Mouse (Mus musculus): Measurements from ENCODE around the gene Akt1.
A peak's percentile ranks its signal among the peaks of the same experiment; 100 is the strongest.

Akt1 gene

GRCm38 (mm10) chr12:112663303-112663702 is 11.4 kb downstream of the Akt1 start:
- DNase-seq (ENCODE audit: low spot score in 2 of 2) = no peak

DNA sequence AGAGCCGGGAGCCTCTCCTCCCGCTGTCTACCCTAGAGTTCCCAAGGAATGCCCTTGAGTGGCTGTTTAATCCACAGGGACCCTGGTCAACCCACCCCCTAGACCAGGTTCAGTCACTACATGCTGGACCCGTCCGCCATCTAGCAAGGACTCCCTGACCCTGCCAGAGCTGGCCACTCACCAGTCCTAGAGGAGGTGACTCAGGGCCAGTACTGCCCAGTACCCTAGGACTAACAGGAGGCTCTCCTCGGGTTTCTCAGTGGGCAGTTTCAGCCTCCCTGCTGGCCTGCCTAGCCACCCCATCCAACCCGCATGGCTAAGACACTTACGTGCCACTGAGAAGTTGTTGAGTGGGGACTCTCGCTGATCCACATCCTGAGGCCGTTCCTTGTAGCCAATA is 12.8 kb downstream of the Akt1 start:
- no peak for DNase-seq (ENCODE audit: low spot score in 2 of 2)

- no peak for DNase-seq (ENCODE audit: low spot score in 2 of 2)
Measured at GRCm38 (mm10) chr12:112661327-112661605, 13.4 kb downstream of the Akt1 start.

DNA sequence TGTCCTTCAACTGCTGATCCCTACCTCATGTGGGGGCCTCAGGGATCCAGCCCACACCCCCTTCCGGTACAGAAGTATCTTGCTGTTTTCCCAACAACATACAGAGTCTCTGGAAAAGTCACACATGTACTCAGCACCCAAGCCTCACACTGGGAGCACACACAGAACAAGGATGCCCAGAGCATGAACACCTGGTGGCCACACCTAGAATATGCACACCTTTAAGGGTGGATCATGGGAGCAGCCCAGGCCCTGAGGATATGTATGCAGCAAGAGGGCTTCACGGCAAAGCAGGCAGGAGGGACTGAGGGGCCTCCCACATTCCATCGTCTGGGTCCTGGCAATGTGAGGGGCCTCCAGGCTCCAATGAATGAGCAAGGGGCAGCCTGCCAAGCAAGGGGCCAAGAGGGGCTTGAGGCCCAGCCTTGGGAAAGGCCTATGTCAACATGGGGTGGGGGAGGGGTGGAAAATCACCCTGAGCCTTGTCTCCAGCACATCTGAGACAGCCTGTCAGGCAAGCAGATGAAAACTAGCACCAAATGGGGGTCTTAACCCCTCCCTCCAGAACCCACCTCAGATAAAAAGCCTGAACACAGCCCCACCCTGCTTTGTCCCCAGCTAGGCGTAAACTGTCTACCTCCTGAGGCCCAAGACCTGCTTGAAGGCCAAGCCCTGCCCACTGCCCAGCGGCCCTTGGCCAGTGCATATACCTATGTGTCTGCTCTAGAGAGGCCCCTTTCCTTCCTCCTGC is 13.9 kb downstream of the Akt1 start:
- DNase-seq (ENCODE audit: low spot score in 2 of 2) = no peak

GRCm38 (mm10) chr12:112659109-112659508 is 15.6 kb downstream of the Akt1 start:
- peak; percentile 46 to 67 for DNase-seq (ENCODE audit: low spot score in 2 of 2)

GRCm38 (mm10) chr12:112658619-112659018 is 16.1 kb downstream of the Akt1 start:
- DNase-seq (ENCODE audit: low spot score in 2 of 2) = peak in 1 of 2 experiments; percentile 57

GRCm38 (mm10) chr12:112654076-112654475 is 20.6 kb downstream of the Akt1 start:
- no peak for DNase-seq (ENCODE audit: low spot score in 2 of 2)

DNA sequence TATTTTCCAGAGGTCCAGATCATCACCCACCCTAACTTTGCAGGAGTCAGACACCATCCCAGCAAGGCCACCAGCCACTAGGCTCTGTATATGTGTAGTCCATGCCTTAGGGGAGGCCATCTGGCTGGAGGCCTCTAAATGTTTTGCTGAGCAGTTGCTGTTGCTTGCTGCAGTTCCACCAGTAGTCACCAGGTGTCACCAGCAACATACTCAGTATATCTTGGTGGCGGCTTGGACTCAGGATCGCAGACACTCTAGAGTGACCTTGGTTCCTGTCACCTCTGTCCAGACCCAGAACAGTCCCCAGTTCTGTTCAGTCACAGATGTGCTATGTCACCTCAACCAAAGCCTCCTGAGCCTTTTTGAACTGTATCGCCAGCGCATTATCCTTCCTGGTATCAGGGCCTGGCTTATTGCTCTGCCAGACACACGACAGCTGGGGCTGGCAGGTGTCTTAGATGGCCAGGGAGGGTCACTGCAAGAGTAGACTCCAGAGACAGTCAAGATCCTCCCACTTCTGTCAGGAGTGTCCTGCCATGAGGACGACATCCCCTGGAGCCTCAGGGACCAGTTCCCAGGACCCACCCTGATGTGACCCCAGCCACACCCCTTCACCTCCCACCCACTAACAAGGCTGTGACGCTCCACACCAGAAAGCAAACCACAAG is 21.4 kb downstream of the Akt1 start:
- DNase-seq (ENCODE audit: low spot score in 2 of 2) = peak; percentile 76 to 84

- no peak for DNase-seq (ENCODE audit: low spot score in 2 of 2)
Measured at GRCm38 (mm10) chr12:112651778-112652439, 22.8 kb downstream of the Akt1 start.

- no peak for DNase-seq (ENCODE audit: low spot score in 2 of 2)
Measured at GRCm38 (mm10) chr12:112648081-112648480, 26.6 kb downstream of the Akt1 start.

DNA sequence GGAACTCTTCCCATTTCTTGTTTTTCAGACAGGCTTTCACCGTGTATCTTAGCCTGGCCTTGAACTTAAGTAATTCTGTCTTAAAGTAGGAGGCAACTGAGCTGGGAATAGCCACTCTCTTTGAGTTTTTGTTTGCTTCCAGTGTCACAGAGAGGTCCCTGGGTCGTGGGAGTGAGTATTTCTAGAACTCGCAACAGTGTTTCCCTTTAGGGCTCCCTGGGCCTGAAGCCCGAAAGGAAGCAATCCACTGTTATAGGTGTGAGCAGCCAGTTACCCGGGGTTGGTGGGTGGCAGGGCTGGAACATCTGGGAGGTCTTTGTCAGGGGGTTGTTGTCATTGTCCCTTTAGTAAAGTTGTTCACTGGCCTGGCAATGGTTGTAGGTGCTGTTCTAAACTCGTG is 28.5 kb downstream of the Akt1 start:
- DNase-seq (ENCODE audit: low spot score in 2 of 2) = no peak

DNA sequence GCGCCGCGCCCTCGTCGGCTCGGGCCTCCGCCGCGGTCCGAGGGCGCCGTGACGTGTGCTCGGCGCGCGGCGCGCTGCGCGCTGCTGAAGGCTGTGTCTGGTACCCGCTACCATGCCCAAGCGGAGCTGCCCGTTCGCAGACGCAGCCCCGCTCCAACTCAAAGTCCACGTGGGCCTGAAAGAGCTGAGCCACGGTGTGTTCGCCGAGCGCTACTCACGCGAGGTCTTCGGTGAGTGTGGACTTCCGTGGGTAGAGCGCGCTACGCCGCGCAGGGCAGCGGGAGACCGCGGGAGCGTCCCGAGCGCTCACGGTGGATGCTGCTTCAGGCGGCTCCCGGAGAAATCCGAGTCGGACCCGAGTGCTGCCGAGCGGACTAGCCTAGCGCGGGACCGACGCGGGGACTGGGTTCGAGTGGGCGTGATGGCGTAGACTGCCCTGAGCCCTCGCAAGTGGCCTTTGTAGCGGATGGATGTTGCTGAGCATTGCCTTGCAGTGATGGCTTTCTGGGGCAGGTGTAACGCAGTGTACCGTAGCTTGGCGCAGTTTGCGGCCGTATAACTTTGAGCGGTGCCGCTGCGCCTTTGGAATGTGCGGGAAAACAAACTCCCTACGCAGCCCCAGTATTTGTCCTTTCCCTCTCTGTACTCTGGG is 29.7 kb downstream of the Akt1 start:
- DNase-seq (ENCODE audit: low spot score in 2 of 2) = no peak

GRCm38 (mm10) chr12:112644180-112644854 is 30.4 kb downstream of the Akt1 start, which contains the start of gene Siva1:
Siva1 (plus strand) TSS chr12:112644679.
- peak; percentile 97 to 99 for DNase-seq (ENCODE audit: low spot score in 2 of 2)

- DNase-seq (ENCODE audit: low spot score in 2 of 2) = no peak
Measured at GRCm38 (mm10) chr12:112643126-112643525, 31.6 kb downstream of the Akt1 start.

- no peak for DNase-seq (ENCODE audit: low spot score in 2 of 2)
Measured at GRCm38 (mm10) chr12:112639526-112639925, 35.2 kb downstream of the Akt1 start.

DNA sequence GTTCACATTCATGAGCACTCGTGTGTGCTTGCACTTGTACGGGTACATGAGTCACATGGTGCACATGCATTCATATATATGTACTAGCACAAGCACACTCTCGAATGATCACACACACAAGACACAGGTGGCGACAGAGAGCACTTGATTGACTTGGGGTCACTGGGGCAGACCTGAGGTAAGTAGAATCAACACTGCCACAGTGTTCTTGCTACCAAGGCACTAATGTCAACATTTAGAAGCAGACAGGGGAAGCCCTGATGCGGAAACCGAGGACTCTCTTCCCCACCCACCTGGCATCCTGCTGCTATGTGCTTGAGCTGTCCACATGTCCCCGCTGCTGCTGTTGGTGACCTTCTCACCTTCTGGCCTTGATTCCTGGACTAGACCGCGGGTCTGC is 41.0 kb downstream of the Akt1 start:
- no peak for DNase-seq (ENCODE audit: low spot score in 2 of 2)

DNA sequence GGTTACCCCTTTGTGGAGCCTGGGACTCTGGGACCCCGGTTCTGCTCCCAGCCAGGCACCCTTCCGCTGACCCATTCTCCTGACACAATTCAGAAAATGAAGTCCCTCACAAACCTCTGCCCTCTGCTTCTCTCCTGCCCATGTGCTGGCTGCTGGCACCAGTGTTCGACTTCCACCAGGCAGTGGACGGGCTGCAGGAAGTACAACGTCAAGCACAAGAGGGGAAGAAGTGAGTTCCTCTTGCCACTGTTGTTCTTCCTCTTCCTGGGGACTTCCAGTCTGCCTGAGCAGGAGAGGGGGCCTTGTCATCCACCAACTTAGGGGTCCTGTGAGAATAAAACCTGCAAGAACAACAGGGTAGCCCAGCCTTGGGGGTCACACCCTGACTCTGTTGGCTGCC is 41.8 kb downstream of the Akt1 start:
- no peak for DNase-seq (ENCODE audit: low spot score in 2 of 2)

- no peak for DNase-seq (ENCODE audit: low spot score in 2 of 2)
Measured at GRCm38 (mm10) chr12:112632084-112632777, 42.5 kb downstream of the Akt1 start.

DNA sequence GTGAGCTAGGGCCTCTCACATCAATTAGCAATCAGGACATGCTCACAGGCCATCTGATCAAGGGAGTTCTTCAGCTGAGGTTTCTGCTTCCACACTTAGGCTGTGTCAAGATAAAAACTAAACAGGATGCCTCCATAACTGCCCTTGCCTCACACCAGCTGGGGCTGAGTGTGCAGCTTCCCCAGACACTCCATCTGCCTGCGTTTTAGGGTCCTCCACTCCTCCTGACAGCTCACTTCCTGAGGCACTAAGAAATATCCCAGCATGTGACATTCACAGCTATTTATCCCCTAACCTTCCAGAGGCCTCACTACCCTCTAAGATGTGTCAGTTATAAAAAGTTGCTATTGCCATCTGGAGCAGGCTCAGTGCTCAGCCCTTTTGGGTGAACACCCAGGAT is 43.2 kb downstream of the Akt1 start:
- DNase-seq (ENCODE audit: low spot score in 2 of 2) = no peak

- no peak for DNase-seq (ENCODE audit: low spot score in 2 of 2)
Measured at GRCm38 (mm10) chr12:112630796-112631195, 43.9 kb downstream of the Akt1 start.

- no peak for DNase-seq (ENCODE audit: low spot score in 2 of 2)
Measured at GRCm38 (mm10) chr12:112630029-112630428, 44.7 kb downstream of the Akt1 start.
